Comparison of ENCODE assay signal across 10 mouse cellular contexts in the genomic region with DNA sequence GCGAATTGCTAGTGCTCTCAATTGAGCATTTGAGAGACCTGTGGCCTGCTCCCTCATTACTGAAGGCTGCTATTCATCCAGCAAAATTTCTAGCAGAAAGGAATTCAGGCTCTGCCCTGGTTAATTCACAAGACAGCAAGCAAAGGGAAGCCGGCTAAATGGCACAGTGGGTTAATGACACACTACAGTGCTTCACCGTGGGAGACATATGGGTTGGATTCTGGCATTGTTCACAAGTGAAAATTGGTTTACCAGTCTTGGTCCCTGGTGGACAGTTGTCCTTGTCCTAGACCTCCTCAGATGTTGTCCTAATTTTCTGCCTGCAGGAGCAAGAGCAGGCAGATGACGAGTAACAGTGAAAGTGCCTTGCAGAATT.
DNase-seq lines count a peak whose midpoint lies in the region; ATAC-seq and TF ChIP-seq lines count a peak whose summit lies in the region.
"Had no signal": no experiment of that assay in that cellular context is flagged by ENCODE, and none has a peak within 500 bp of the region (broad histone marks: within the 10 kb centered on the region; RNA-seq: fewer than 3 reads in every experiment).

No protein-coding gene starts in this region.

- peak; percentile 91 for ATAC-seq in forebrain, embryonic 14.5 days
- ATAC-seq in midbrain, embryonic 13.5 days, result peak; percentile 90
- ATAC-seq: inflammation-experienced regulatory T-cells, adult 6 months had no signal

- no peaks in the 10 kb centered on the region for H3K27me3 ChIP-seq in forebrain, embryonic 14.5 days (replicated peaks; ENCODE audit: control insufficient read depth, insufficient read depth, low read length)
- no peaks in the 10 kb centered on the region for H3K27me3 ChIP-seq in midbrain, embryonic 13.5 days
- H3K27me3 ChIP-seq: embryonic facial prominence, embryonic 13.5 days had no signal

- WGBS in forebrain, embryonic 14.5 days, result 1% methylated on average over 4 of the region's 4 CpGs
- 8% methylated on average over 4 of the region's 4 CpGs for WGBS in midbrain, embryonic 13.5 days
- WGBS in lung, adult 2 months, result 86% methylated on average over 4 of the region's 4 CpGs

- H3K9me3 ChIP-seq in forebrain, embryonic 14.5 days (replicated peaks; ENCODE audit: control insufficient read depth, low read length), result no peaks in the 10 kb centered on the region
- no peaks in the 10 kb centered on the region for H3K9me3 ChIP-seq in midbrain, embryonic 13.5 days
- H3K9me3 ChIP-seq: embryonic facial prominence, embryonic 13.5 days had no signal

- peaks cover 14% of the 10 kb centered on the region; the same call in 1 of the 2 replicates for H3K4me1 ChIP-seq in forebrain, embryonic 14.5 days (ENCODE audit: control insufficient read depth, insufficient read depth, low read length)
- peaks cover 14% of the 10 kb centered on the region for H3K4me1 ChIP-seq in midbrain, embryonic 13.5 days (replicated peaks)
- H3K4me1 ChIP-seq in lung, adult 2 months (ENCODE audit: control insufficient read depth, insufficient read depth, low read length), result no peaks in the 10 kb centered on the region
- H3K4me1 ChIP-seq: embryonic facial prominence, embryonic 13.5 days had no signal

- H3K27ac ChIP-seq in forebrain, embryonic 14.5 days (ENCODE audit: low read depth, low read length), result peak overlapping the region; percentile 70
- peak overlapping the region; percentile 74 for H3K27ac ChIP-seq in midbrain, embryonic 13.5 days
- H3K27ac ChIP-seq: embryonic facial prominence, embryonic 13.5 days had no signal

- no peak for TF ChIP-seq POLR2A in lung, adult 2 months (IDR thresholded peaks at IDR 0.05; ENCODE audit: borderline replicate concordance, extremely low read depth, low read depth, low read length)

- 0 out of 2 replicates have a peak overlapping the region, but pooled peaks have one; percentile 9 for H3K4me2 ChIP-seq in forebrain, embryonic 14.5 days (ENCODE audit: low read length)
- 0 out of 2 replicates have a peak overlapping the region, but pooled peaks have one; percentile 2 for H3K4me2 ChIP-seq in midbrain, embryonic 13.5 days (replicated peaks)
- H3K4me2 ChIP-seq: embryonic facial prominence, embryonic 13.5 days had no signal

- peak; percentile 24 for DNase-seq in brain, adult 2 months (ENCODE audit: low read depth, low spot score)
- DNase-seq in cerebellum, postnatal 10 days, result peak; percentile 57 to 65
- peak; percentile 92 for DNase-seq in forebrain, embryonic 14.5 days (ENCODE audit: low spot score)
- no peak for DNase-seq in spleen, postnatal 36 days (ENCODE audit: low spot score in 2 of 2)
- DNase-seq in natural killer cell, adult 2 months (ENCODE audit: low spot score in 2 of 2), result no peak
- no peak for DNase-seq in lung, adult 2 months
- no peak for DNase-seq in gastrocnemius, postnatal 4 days (ENCODE audit: low spot score in 2 of 2)

- H3K4me3 ChIP-seq in forebrain, embryonic 14.5 days (ENCODE audit: low read depth, low read length), result no peak overlapping the region
- H3K4me3 ChIP-seq in midbrain, embryonic 13.5 days (replicated peaks), result no peak overlapping the region
- no peak overlapping the region for H3K4me3 ChIP-seq in lung, adult 2 months (replicated peaks; ENCODE audit: extremely low read depth, low read depth, low read length)
- H3K4me3 ChIP-seq: embryonic facial prominence, embryonic 13.5 days had no signal

- no peak for TF ChIP-seq CTCF in lung, adult 2 months (IDR thresholded peaks at IDR 0.05; ENCODE audit: insufficient read depth, low read length)

- no peaks in the 10 kb centered on the region for H3K36me3 ChIP-seq in forebrain, embryonic 14.5 days (ENCODE audit: control insufficient read depth, insufficient read depth, low read length)
- no peaks in the 10 kb centered on the region for H3K36me3 ChIP-seq in midbrain, embryonic 13.5 days
- H3K36me3 ChIP-seq: embryonic facial prominence, embryonic 13.5 days had no signal

- no peak overlapping the region for H3K9ac ChIP-seq in forebrain, embryonic 14.5 days (ENCODE audit: low read length)
- no peak overlapping the region for H3K9ac ChIP-seq in midbrain, embryonic 13.5 days (replicated peaks)
- H3K9ac ChIP-seq: embryonic facial prominence, embryonic 13.5 days had no signal

Comparison
In these comparisons a context has a peak if more than half of its experiments do, and no peak if none do; other contexts are left out.
1. DNase-seq: peak in brain, adult 2 months (single experiment), cerebellum, postnatal 10 days (2 of 2) and forebrain, embryonic 14.5 days (single experiment); none in spleen, postnatal 36 days (0 of 2), natural killer cell, adult 2 months (0 of 2), lung, adult 2 months (single experiment) and gastrocnemius, postnatal 4 days (0 of 2).